Mouse (Mus musculus) heart, postnatal 14 days (tissue): Measurements from ENCODE around the gene Ctdsp2. TPM values are rescaled to one million over a fixed set of nuclear protein-coding genes. Genes with fewer than 3 reads are reported as not detected.

Experiments
- DNase-seq, 2 experiments: peaks; one replicate each; pipeline ENCODE4 v3.0.0; 2021 to 2022
- intact Hi-C: fragments of 180-260 bp; cut with DNase I; formaldehyde crosslinking; loops from one replicate; pipeline ENCODE4 v1.15.1; 2025
- total RNA-seq, 2 experiments: library from RNA; stranded (reverse); gene quantifications; 2 replicates each; pipeline ENCODE4 v1.2.3; 2021

Gene Ctdsp2
- total RNA-seq, 2 experiments from 2014 or later = 104 to 122 TPM

- no peak for DNase-seq
- intact Hi-C loops = loop anchor here (2.0 kb wide), 1 partner anchor 61 kb away; no protein-coding TSS in a partner anchor
Observed at GRCm38 (mm10) chr10:126987183-126988118, 8.9 kb downstream of the Ctdsp2 start.

- intact Hi-C loops = loop anchor here (2.0 kb wide), 1 partner anchor 62 kb away; no protein-coding TSS in a partner anchor
- no peak for DNase-seq
Observed at GRCm38 (mm10) chr10:126988513-126989165, 10.1 kb downstream of the Ctdsp2 start.

DNA sequence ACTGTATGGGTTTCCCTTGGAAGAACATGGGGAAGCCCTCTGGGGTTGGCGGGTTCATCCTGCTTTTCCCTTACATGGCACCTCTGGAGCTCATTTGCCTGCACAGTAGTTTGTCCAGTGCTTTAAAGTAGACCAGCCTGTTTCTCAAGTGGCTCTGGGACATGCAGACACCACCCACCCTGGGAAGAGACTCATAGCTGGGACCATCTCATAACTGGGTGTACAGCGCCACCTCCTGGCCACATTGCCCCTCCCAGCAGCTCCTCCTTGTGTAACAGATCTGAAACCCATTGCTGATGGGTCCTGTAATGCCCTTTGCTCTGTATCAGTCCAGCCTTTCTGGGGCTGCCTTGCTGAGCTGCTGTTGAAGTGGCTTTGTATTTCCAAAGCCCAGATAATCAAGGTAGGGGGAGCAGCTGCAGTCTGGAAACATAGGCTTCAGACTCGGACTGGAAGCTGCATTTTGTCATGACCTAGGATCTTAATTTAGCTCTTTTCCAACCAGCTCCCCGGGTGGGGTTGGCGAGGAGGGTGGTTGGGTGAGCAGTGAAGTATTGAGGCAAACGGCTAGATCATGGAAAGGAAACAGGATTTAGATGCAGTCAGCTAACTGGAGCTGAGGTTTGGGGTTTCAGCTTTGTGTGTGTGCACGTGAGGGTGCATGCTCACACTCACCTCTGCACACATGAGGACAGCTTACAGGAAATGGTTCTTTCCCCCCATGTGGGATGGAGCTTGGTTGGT, 12.0 kb downstream of the Ctdsp2 start:
- peak; percentile 89 to 93 for DNase-seq
- intact Hi-C loops = loop anchor here (1.0 to 2.0 kb wide), 2 partner anchors 40 to 71 kb away; partner anchors contain the start of gene Tsfm

DNA sequence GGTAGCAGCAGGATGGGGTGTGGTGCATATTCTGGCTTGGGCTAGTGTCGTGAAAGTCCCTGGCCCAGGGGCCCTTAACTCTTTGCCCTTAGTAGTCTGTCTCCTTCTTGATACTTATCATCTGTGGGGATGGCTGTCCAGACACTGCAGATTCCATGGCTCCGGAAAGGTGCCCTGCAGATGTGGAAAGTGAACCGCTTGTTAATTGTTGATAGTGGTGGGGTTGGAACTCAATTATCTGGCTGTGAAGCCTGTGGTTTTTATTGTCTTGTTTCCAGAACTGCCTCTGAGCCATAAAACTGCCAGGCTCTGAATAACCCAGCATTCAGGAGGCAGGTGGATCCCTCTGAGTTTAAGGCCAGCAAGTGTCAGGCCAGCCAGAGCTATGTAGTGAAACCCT, 13.2 kb downstream of the Ctdsp2 start:
- intact Hi-C loops = loop anchor here (2.0 kb wide), 1 partner anchor 39 kb away; the partner anchor contains the start of gene Tsfm
- DNase-seq = no peak

- intact Hi-C loops = no loop called here
- DNase-seq = no peak
Observed at GRCm38 (mm10) chr10:126993621-126994020, 15.1 kb downstream of the Ctdsp2 start.

GRCm38 (mm10) chr10:126997340-126998113, 19.0 kb downstream of the Ctdsp2 start:
- intact Hi-C loops = no loop called here
- DNase-seq = no peak

DNA sequence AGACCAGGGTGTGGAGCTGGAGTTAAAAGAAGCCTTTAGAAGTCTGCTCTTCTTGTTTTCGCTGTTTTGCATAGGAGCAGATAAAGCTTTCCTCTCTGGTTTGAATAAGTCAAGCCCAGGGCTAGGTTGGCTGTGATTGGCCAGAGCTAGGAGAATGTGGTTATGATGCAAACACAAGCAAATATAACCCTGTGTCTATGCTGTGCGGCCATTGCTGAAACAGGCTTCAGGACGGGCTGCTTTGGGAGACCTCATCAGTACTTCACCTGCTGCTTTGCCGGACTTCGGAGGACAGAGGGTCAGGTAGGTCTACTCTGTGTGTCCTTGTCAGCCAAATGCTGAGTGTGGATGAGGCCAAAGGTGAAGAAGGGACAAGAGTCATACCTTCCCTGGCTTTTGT, 22.0 kb downstream of the Ctdsp2 start, which contains the start of gene Avil:
Gene Avil, plus strand, starts transcription at position 181 of the 400 bp plus-strand sequence.
- intact Hi-C loops = no loop called here
- DNase-seq = no peak

DNA sequence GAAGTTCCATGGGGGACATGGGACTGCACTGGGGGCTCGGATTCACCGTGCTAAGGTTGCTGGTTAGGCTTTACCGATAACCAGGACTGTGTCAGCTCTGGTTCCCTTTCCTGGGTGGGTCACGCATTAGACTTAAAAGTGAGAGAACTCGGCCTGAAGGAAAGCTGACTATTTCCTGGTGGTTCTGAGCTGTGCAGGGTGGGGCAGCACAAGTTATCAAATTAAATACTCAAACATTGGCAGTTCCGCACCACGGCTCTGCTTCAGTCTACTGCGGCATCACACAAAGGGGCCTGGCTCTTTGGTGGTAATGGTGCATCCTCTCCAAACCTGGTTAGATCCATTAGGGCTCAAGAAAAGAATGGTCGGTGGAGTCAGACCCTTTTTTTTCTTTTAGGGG, 22.8 kb downstream of the Ctdsp2 start:
- intact Hi-C loops = no loop called here
- no peak for DNase-seq

DNA sequence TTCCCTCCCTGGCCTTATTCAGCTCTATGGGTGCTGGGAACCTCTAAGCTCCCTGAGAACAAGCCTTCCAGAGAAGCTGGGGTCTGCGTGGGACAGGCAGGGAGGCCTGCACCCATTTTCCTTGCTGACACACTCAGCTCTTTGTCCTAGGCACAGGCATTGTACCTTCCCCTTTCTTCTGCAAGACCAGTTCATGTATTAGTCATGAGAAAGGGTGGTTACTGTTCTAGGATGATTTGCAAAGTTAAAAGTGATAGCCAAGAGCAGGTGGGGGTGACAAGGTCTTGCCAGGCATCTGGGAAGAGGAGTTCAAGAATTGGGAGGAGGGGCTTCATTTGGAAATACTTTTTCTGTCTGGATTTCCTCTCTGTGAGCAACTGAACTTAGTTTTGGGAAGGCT, 23.5 kb downstream of the Ctdsp2 start:
- intact Hi-C loops = no loop called here
- DNase-seq = no peak

GRCm38 (mm10) chr10:127002765-127003164, 24.2 kb downstream of the Ctdsp2 start:
- DNase-seq = no peak
- intact Hi-C loops = no loop called here

DNA sequence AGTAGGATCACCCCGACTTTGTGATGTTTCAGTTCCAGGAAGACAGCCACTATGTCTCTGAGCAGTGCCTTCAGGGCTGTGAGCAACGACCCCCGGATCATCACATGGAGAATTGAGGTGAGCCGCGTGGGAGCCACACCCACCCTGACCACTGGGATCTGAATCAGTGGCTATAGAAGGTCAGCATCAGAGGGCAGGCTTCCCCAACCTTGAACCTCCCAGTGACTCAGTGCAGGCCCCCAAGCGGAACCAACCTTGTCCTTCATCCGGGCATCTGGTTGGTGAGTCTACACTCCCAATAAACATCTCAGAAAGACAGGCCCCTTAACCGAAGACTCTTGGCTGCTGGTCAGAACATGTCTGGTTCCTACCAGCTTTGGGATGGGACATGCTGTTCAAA, 24.8 kb downstream of the Ctdsp2 start:
- intact Hi-C loops = no loop called here
- DNase-seq = no peak

GRCm38 (mm10) chr10:127003806-127004205, 25.3 kb downstream of the Ctdsp2 start:
- intact Hi-C loops = no loop called here
- no peak for DNase-seq

GRCm38 (mm10) chr10:127016488-127016887, 38.0 kb downstream of the Ctdsp2 start:
- intact Hi-C loops = no loop called here
- DNase-seq = peak in 1 of 2 experiments; percentile 33

GRCm38 (mm10) chr10:127017071-127017470, 38.6 kb downstream of the Ctdsp2 start:
- intact Hi-C loops = no loop called here
- DNase-seq = no peak

GRCm38 (mm10) chr10:127018422-127018821, 39.9 kb downstream of the Ctdsp2 start:
- DNase-seq = no peak
- intact Hi-C loops = no loop called here

DNA sequence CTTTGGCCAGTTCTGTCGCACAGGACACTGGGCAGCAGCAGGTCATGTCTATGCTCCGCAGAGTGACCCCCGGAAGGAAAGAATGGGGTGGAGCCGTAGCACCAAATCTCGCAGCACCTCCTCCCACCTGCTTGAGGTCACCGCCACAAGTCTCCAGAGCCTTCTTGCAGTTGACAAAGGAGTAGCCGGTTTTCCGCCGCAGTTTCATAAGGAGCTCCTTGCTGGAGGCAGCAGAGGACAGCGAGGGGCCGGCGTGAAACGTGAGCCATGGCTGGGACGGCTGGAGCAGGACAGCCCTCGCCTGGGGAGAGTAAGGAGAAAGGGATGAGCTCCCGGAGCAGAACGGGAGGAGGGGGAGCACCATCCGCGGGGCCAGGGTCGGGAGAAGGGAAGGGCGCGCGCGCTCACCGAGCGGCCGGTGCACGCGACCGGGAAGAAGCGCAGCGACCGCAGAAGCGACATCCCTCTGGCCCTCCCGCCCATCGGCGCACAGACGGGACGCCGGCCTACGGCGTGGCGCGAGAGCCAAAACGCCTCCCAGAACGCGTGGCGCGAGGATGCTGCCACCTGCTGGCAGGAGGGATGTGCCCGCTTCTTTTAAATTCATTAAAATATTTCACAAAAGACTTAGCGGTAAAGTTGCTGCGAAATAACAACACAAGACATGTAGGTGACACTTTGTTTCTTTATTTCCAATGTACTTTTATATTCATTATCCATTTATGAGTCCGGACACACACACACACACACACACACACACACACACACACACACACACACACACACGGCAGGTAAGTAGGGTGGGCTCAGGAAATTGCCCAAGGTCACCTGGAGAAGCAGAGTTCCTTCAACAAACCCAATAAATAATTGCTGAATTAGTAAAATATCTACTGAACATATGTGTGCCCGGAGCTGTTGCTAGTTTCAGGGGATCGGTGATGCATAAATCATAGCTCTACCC, 52.1 kb downstream of the Ctdsp2 start, which contains the start of gene Tsfm:
Gene Tsfm, minus strand, starts transcription at position 505 of the 961 bp plus-strand sequence.
- peak; percentile 95 to 97 for DNase-seq
- intact Hi-C loops = loop anchor here (1.0 to 2.0 kb wide), 2 partner anchors 40 to 111 kb away; no protein-coding TSS in a partner anchor

GRCm38 (mm10) chr10:127033301-127033741, 54.8 kb downstream of the Ctdsp2 start:
- DNase-seq = no peak
- intact Hi-C loops = no loop called here

DNA sequence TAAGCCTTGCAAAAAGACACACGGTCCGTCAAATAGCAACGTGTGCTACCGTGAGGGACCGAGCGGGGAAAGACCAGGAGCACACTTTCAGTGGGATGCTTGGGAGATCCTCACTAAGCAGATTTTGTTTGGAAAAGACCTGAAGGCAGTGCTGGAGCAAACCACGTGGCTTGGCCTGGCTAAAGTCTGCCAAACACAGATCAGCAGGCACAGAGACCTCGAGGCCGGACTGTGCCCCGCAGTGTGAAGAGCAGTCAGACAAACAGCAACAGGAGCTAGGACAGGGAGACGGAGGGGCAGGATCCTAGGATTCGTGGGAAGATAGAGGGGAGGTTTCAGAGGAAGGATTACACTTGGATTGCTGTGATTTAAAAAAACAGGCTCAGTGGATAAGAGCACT, 57.8 kb downstream of the Ctdsp2 start:
- intact Hi-C loops = no loop called here
- no peak for DNase-seq
